Mouse (Mus musculus) gonadal fat pad, adult 2 months (tissue): ENCODE data around the gene Speer4f1. TPM values are rescaled to one million over a fixed set of nuclear protein-coding genes. Genes with fewer than 3 reads are reported as not detected.
A peak's percentile ranks its signal among the peaks of the same experiment; 100 is the strongest.
"Not testable (repeated sequence)": the region's sequence is repeated elsewhere in the genome, so short reads cannot be mapped to it uniquely, and the experiment has no call there.

Experiments
- DNase-seq: peaks from one replicate; pipeline ENCODE4 v3.0.0-alpha.2; 2012; ENCODE audit warnings: low read depth
- polyA plus RNA-seq: library from polyadenylated mRNA; depleted of rRNA; stranded (reverse); fragments of >200 nt; gene quantifications from 2 replicates; pipeline ENCODE4 v1.2.3, GENCODE M21; 2012; rRNA removed

Speer4f1 gene
- 0.09 TPM in 1 of 2 replicates, not detected in the other for polyA plus RNA-seq

GRCm38 (mm10) chr5:17475798-17476197 is at the start of gene Speer4f1:
Gene Speer4f1, plus strand, starts transcription at chr5:17476098.
- not testable (repeated sequence) for DNase-seq

- no peak for DNase-seq
Measured at GRCm38 (mm10) chr5:17426930-17427329, 49.0 kb upstream of the Speer4f1 start.

- no peak for DNase-seq
Measured at GRCm38 (mm10) chr5:17434721-17435120, 41.2 kb upstream of the Speer4f1 start.

GRCm38 (mm10) chr5:17436209-17436608 is 39.7 kb upstream of the Speer4f1 start:
- DNase-seq, result no peak

- no peak for DNase-seq
Measured at GRCm38 (mm10) chr5:17439487-17440102, 36.3 kb upstream of the Speer4f1 start.

GRCm38 (mm10) chr5:17454059-17454458 is 21.8 kb upstream of the Speer4f1 start:
- DNase-seq, result no peak

GRCm38 (mm10) chr5:17454952-17455586 is 20.8 kb upstream of the Speer4f1 start:
- DNase-seq, result no peak

- DNase-seq, result no peak
Measured at GRCm38 (mm10) chr5:17456671-17457070, 19.2 kb upstream of the Speer4f1 start.

- DNase-seq, result not testable (repeated sequence)
Measured at GRCm38 (mm10) chr5:17468120-17468519, 7.8 kb upstream of the Speer4f1 start.

GRCm38 (mm10) chr5:17476476-17476875 is 578 bp downstream of the Speer4f1 start:
- no peak for DNase-seq

- DNase-seq, result no peak
Measured at GRCm38 (mm10) chr5:17489894-17490293, 14.0 kb downstream of the Speer4f1 start.

GRCm38 (mm10) chr5:17495616-17496015 is 19.7 kb downstream of the Speer4f1 start:
- no peak for DNase-seq

GRCm38 (mm10) chr5:17496650-17497049 is 20.8 kb downstream of the Speer4f1 start:
- no peak for DNase-seq

GRCm38 (mm10) chr5:17499873-17500329 is 24.0 kb downstream of the Speer4f1 start:
- DNase-seq, result no peak

- DNase-seq, result no peak
Measured at GRCm38 (mm10) chr5:17500866-17501265, 25.0 kb downstream of the Speer4f1 start.

- DNase-seq, result peak; percentile 97
Measured at GRCm38 (mm10) chr5:17505540-17505939, 29.6 kb downstream of the Speer4f1 start.

- no peak for DNase-seq
Measured at GRCm38 (mm10) chr5:17508038-17508437, 32.1 kb downstream of the Speer4f1 start.

Other genes with a start within 250 kb of the Speer4f1 start
- gene Speer4f2, start 102.9 kb upstream of the Speer4f1 start, polyA plus RNA-seq, result not detected in 2 replicates
- 36.7 and 38.8 TPM in 2 replicates for gene Sema3c, start 98.2 kb downstream of the Speer4f1 start, polyA plus RNA-seq